Mouse (Mus musculus) right cerebral cortex, postnatal 25 days (tissue): Measurements from ENCODE around the gene Cdan1.

ENCODE experiments used
- DNase-seq: peaks from one replicate; pipeline ENCODE4 v3.0.0; 2022

Gene Cdan1

DNA sequence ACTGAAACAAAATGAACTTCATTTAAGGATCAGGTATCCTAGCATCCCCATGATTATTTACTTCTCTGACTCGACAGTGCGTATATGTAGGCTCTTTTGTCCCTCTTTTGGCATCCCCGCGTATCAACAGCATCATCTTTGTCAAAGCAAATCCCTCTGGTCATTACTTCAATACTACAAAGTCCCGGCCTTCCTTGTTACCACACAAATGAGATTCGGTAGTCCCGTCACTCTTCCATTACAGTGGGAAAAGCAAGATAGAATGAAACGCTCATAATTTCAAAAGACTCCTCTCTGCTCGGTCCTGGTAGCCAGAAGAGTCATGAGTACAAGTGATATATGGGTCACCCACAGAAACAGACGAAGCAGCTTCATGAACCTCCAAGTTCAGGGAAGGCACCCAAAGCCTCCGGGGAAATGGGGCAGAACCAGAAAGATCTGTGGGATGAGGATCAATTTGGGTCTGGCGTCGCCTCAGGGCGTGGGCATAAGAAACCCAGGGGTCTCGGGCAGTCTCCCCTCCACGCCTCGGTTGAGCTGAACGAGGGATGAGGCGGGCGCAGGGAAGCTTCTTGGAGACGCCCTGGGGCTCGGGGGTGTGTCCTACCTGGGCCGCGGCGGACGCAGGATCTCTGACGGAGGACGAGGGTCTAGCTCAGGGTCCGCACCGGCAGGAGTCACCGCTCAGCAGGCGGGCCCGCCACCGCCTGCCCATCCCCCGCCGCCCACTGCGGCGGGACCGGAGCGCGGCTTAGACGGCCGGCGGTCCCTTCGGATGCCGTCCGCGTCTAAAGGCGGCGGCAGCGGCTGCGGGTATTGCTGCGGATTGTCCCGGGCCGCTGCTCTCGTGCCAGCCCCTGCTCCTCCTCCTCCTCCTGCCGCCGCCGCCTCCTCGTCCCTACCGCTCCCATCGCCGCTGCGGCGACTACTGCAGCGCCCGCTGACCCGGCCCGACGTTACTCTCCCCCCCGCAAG is at the start of gene Cdan1:
Cdan1 (minus strand) TSS at position 680 of the 975 bp plus-strand sequence.
- DNase-seq, result peak; percentile 51

DNA sequence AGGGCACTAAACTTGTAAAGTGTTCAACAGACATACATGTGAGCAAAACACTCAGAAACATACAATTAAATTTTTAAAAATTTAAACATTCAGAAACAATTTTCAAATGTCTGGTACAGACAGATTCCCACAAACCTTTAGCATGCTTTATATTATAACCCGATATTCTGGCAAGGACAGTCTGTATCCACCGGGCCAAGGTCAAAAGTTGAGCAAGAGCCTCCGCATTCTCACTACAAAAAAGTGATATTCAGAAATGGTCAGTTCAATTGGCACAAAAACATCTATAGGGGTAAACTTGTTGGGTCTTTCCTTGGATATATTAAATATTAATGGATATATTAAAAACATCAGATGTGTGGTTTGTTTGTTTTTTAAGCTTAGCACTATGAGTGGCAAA is 46.4 kb upstream of the Cdan1 start:
- no peak for DNase-seq

DNA sequence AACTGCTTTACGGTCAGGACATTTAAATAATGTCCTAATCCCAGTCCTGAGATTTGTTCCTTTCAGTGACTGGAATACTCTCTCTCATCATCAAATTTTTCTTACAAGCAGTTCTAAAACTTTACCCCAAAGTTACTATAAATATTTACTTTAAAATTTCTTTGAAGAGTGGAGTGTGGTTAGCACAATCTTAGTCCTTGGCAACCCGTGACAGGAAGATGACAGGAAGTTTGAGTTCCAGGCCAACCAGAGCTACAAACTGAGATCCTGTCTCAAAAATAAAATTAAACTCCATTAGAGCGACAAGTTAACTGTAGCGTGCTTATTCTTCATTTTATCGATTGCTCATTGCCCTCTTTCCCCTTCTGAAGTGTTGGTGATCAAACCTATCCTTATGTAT is 37.7 kb upstream of the Cdan1 start:
- no peak for DNase-seq

DNA sequence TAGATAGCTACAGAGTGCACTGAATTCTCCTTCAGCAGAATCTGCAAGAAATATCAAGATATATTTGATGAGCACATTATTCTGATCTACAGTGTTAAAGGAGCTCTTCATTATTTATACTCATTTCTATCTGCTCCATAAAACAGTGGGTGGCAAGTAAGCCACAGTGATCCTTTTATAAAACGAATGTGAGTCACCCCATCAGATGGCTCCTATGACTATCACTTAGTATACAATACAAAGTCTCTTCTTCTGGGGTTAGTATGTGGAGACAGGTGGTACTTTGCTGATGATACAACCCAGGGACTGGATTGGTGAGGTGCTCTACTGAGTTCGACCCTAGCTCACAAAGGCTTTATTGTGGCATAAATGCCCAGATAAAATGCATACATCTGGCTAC is 23.3 kb upstream of the Cdan1 start:
- DNase-seq, result no peak

DNA sequence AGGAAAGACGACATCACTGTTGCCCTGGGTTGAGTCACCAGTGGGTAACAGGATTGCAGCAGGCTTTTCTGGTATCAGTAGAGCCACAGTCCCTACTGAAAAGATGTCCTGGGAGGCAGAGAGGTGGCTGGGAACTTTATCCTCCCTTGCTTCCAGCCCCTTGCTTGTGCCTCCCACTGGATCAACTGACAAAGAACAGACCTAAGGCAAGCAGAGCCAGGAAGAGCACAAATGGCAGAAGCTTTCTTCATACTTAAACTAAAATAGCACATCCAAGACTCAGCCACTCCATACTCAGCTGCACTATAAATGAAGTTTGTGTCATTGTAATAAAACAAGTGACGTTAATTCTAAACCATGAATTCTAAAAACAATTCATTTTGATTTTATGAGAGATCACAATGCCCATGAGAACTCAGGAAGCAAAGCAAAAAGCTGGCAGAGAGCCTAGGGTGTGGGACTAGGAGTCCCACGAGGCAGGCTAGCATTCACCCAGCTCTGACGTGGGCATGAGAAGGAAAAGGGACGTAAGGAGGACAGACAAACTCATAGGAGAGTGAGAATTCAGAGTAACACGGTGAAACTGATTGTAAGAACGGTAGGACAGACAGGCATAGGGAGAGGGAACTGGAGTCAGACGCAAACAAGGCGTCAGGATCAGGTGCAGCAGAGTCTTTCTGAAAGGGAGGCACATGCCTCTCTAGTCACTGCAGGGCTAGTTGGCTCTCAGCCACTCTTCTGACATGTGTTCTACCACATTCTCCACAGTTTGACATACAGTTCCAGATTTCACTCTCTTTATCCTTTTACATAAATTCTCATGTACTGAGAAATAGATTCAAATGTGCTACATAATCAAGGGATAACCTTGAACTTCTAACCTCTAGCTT is 21.8 kb upstream of the Cdan1 start:
- DNase-seq, result peak; percentile 13

DNA sequence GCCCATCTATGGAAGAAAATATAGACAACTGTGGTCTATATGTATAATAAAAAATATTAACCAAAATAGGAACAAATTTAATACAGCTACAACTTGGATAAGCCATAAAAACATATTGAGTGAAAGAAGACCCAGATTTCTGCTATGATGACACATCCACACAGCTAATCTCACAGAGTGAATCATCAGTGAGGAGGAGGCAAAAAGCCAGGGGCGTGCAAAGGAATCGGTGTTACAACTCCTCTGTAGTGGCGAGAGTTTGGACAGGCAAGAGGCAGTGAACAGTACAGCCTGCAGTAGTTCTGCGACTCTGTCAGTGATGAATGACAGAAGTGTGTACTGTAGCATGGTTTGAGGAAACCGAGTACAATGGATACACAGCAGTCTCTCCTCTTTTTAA is 17.4 kb upstream of the Cdan1 start:
- peak; percentile 51 for DNase-seq

DNA sequence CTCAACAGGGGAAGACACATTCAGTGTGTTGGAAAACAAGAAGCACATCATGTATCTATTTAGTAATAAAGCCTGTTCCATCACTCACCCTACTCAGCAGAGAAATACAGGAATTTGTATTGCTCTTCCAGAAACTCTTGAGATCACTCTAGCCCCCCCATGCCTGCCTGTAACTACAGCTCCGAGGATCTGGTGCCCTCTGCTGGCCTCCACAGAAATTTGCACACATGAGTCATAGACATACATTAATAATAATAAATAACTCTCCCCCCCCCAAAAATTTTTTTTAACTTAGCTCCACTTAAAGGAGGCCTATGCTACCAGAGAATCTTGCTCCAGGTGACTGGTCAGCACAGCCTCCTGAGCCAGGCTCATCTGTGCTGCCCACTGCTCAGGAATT is 16.6 kb upstream of the Cdan1 start:
- DNase-seq, result no peak

DNA sequence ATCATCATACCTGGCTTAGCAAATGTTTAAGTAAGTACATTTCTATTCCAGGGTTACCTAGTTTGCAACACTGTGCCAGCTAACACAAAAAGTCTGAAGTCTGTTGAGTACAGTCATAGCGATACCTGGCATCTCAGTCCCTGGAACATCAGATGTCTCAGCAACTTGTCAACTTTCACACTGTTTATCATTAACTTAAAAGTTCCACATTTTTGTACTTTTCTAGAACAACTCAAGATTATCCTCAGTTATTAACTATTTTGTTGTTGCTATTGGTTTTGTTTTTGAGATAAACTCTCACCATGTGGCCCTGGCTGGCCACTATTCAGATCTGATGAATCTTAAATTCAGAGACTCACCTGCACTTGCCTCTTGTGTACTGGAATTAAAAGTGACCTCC is 13.5 kb upstream of the Cdan1 start:
- DNase-seq, result no peak

DNA sequence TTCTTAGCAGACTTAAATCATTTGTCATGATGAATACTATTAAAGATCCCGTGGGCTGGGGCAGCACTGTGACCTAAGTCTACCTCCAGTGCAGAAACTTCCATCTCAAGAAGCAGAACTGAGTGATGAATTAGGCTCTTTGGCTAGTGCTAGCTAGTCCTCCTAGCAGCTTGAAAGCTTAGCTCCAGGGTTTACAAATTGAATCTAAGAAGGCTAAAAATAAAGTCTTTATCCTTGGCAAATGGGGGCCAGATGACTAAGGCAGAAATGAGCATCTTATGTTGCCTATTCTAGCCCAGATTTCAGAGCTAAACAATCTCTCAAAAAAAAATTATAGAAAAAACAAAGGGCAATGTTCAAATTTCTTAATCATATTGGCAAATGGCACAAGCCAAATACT is 10.8 kb upstream of the Cdan1 start:
- DNase-seq, result no peak

DNA sequence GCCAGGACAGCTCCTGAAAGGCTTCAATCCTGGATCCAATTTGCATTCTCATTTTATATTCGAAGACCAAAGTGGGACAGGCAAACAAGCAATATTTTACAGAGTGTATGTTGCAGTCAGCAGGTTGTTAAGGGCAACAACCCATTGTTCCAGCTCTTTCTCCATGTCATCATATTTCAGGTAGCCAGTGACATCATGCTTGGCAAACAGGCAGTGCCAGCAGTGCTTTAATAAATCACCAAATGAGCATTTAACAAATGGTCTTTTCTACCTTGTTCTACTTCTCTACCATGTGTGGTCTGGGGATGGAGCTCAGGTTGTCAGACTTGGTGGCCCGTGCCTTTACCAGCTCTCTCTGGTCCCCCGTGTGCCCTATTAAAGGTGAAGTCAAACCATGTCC is 8.2 kb upstream of the Cdan1 start:
- DNase-seq, result no peak

DNA sequence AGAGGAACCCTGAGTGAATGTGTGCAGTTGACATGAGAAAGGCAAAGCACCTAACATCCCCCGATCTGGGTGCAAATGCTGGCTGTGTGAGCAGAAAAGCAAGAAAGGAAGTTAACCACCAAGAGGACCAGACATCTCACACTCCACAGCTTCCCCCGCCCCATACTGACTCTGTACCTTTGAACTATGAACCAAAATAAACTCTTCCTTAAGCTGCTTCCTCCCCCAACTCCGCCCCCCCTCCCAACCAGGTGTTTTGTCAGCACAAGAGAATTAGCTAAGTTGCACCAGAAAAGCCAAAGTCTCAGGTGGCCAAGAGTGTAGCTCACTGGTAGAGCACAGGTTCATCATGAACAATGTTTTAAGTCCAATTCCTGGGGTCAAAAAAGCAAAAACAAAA is 3.2 kb upstream of the Cdan1 start:
- DNase-seq, result no peak

DNA sequence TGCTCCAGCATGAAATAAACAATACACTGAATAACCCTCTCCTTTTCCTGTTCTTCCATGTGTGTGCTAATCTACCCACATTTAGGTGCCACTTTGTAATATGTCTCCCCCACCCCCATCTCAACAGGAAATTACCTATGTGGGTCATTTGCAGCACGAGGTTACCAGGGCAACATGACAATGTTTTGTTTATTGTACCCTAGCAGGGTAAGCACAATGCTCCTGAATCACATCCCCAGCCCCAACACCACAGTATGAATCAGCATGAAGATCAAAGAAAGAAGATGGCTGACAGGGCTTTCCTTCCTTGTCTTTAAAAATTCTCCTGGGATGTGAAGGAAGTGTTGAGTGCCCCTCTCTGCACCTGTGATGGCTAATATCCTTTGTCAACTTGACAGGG is 2.7 kb upstream of the Cdan1 start:
- DNase-seq, result no peak

DNA sequence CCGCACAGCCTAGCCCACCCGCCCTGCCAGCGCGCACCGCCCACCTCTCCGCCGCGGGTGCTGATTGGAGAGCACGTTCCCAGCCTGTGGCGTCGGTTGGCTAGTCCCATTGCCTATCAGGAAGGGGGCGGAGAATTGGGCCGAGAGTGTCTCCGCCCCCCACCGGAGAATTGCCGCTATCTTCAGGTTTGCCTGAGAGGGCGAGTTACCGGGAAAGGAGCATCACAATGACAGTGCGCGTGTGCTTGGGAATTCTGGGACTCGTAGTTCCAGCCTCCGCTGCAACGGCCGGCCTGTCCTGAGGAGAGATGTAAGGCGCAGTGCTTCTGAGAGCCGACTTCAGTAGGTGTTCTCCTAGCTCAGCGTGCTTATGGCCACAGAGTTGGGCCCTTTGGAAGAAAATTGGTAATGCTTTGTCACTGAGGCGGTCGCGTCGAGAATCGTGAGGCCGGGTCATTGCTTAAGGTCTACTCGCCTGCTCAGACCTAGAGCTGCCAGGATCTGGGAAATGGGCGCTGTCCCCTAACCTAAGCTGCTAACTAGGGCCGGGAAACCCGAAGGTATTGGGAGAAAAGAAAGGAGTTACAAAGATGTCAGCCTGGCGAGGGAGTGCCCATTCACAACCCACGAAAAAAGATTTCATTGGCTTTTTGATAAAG is 625 bp upstream of the Cdan1 start, which contains the start of gene Ttbk2:
Ttbk2 (minus strand) TSS at position 181 of the 659 bp plus-strand sequence.
- peak; percentile 99 for DNase-seq

DNA sequence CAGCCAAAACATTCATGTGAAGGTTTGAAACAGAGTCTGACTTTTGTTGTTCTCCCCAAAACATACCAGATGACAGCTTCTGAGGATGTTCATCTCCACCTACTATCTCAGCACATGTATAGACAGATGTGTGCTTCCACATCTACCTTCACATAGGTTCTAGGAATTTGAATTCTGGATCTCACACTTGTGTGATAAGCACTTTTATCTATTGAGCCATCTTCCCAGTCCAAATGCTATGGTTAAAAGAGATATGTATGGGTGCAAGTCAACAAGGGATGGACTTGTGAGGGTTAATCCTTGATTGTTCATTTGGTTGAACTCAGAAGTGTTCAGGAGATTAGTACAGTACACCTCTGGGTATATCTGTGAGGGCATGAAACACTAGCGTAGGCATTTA is 4.6 kb downstream of the Cdan1 start:
- no peak for DNase-seq

DNA sequence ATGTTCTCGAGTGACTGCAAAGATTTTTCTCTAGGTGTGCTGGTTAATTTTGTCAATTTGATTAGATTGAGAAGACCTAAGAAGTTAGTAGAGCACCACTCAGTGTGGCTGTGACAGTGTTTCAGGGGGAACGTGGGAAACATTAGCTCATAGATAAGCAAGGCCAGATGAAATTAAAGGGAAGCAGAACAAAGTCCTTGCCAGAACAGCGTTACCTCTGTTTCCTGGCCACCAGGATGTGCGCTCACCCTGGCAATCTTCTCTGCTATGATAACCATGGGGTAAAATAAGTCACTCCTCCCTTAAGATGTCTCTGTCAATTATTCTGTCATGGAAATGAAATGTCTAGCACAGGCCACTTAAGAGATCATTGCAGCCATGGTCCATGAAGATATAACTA is 5.9 kb downstream of the Cdan1 start:
- no peak for DNase-seq

DNA sequence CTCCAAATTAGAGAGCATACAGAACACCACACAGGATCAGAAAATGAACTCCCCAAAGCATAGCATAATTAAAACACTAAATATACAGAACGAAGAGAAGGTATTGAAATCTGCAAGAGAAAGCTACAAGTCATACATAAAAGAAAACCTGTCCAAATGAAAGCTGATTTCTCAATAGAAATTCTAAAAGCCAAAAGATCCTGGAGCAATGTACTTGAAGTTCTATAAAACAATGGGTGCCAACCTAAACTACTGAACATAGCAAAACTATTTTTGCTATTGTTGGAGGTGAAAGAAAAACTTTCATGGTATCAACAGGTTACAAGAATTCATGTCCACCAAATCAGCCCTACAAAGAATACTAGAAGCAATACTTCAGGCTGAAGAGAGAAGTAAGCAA is 8.7 kb downstream of the Cdan1 start:
- DNase-seq, result no peak

DNA sequence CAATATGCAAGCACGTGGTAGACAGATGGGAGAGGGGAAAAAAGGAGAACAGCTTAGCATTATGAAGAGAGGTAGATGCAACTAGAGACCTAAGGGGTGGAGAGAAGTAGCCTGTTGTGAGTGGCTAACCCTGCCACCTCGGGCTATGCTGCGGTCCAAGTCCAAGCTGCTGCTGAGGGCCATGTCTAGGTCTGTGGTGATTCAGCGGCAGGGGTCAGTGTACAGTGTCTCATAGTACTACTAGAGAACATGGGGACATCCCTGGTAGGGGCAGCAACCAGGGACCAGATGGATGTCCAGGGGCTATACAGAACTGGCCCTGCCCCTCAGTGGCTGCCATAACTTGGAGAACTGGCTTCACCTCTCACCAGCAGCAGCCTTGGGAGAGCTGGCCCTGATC is 14.8 kb downstream of the Cdan1 start:
- no peak for DNase-seq

DNA sequence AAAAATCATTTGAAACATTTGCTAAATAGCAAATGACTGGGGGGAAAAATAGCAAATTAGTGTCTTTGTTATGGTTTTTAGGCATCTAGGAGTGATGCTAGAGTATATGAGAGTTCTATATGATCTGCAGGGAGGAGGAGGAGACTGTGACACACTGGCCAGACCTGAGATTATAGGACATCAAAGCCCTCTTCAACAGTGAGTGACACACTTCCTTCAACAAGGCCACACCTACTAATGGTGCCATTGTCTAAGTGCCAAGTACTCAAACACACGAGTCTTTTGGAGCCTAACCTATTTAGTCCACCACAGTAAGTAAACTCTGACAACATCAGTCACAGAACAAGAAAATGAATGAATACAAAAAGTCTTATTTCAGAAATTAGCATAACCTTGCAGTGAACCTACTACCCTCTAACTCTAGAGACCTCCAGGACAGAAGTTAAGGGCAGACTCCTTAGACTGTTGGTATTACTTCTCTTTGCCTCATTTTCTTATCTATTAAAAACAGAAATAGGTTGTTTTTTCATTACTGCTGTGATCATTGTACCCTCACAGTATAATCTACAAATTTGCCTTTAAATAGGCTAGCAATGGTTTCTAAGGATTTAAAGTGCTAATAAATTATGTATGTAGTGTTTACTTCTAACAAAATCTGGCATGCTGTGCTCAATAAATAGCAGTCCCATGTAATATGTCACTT is 22.8 kb downstream of the Cdan1 start:
- no peak for DNase-seq

DNA sequence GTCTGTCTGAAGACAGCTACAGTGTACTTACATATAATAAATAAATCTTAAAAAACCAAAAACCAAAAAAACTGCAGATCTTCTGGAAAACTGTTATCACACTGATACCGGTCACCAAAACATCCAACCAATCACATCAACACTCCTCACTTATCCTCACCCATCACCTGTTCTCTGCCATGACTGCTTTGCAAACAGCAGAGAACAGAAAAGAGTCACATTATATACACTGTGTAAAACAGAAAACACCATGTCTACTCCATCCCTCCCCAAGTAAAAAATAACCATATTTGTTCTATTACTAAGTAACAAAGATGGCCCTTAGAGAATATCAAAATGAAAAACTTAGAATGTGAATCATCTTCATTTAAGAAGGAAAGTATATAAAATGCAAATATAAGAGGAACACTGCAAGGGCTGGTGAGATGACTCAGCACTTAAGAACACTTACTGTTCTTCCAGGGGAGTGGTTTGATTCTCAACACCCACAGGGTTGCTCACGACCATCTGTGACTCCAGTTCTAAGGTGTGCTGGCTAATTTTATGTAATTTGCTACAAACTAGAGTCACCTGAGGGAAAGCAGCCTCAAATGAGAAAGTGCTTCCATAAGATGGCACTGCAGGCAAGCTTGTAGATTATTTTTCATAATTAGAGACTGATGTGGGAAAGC is 79.5 kb downstream of the Cdan1 start:
- peak; percentile 49 for DNase-seq

DNA sequence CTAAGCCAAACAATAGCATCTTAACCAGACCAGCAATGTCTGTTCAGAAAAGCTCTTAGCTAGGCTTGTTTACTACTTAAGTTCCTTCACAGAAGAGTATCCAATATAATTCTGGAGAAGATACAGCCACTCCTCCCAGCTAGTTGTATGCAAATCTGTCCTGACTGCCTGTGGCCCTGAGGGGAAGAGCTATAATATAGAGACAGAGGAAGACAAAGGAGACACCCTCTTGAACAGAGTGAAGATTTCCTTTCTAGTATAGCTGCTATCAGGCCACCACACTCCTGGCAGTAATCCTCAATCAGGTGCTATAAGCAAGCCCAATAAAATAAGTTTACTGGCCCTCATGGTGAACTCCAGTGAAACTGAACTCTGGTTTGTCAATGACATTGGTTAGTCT is 88.0 kb downstream of the Cdan1 start:
- DNase-seq, result no peak

DNA sequence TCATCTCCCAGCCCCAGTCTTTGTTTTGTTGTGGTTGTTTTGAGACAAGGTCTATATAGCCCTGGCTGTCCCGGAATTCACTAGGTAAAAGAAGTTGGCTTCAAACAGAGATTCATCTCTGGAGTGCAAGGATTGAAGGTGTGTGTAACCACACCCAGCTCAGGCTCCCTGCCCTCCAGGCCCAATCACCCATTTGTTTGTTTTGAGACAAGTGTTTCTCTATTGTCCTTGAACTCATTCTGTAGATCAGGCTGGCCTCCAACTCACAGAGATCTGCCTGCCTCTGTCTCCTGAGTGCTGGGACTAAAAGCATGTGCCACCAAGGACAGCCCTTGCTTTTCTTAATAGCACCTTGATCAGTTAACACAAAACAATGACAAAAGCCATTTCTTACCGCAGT is 101.9 kb downstream of the Cdan1 start:
- no peak for DNase-seq

DNA sequence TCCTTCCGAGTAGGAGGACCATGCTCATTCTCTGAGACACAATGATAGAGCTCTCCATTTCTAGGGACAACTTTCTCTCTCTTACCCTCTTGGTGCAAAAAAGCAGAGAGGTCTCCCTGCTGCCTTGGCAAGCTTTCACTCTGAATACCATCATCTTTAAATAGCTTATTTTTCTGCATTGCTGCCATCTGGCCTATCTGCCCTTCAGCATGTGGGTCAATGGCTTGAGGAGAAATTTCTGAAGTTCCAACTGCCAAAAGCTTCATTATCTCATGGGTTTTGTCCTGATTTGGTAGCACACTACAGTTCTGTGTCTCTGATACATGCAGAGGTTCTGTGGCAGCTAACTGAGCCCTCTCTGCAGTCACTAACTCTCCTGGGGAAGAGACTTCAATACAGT is 104.4 kb downstream of the Cdan1 start:
- DNase-seq, result no peak
